Mouse (Mus musculus) frontal cortex, adult 2 months (tissue): ENCODE measurements around the gene Megf11. TPM values are rescaled to one million over a fixed set of nuclear protein-coding genes. Genes with fewer than 3 reads are reported as not detected.

Source experiments
- DNase-seq, 2 experiments: peaks; one replicate each; pipeline ENCODE4 v3.0.0; 2022; ENCODE audit warnings: low spot score in 1 of 2; ENCODE audit errors: extremely low spot score in 1 of 2
- polyA plus RNA-seq: library from polyadenylated mRNA; depleted of rRNA; stranded (reverse); fragments of >200 nt; gene quantifications from 2 replicates; pipeline ENCODE4 v1.2.3, GENCODE M21; 2012

Megf11 gene
- polyA plus RNA-seq, 1 experiment: 7.3 TPM

DNA sequence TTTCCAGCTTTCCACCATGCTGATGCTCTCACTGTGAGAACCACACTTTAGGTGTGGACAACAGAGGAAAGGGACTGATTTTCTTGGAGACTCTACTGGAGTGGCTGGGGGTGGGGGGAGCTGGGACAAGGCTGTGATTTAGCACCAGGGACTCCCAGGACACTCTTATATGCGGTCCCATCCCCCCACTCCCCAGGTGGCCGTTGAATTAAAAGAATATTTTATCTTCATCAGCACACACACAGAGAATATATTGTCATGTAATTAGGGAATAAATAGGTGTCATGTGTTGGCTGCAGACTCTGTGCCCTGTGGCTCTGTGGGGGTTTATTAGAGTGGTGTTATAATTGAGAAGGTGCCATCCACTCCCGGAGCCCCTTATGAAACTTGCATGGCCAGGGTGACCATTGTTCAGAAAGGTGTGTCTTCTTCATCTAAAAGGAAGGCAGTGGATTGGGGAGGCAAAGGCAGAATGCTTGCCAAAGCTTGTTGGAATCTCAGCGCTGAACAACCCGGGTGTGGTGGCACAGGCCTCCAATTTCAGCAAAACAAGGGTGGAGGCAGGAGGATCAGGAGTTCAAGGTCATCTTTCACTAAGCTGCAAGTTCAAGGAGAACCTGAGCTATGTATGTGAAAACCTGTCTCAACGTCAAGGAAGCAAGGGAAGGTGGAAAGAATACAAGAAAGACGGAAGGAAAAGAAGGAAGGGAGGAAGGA lies 4.3 kb downstream of the Megf11 start:
- no peak for DNase-seq

DNA sequence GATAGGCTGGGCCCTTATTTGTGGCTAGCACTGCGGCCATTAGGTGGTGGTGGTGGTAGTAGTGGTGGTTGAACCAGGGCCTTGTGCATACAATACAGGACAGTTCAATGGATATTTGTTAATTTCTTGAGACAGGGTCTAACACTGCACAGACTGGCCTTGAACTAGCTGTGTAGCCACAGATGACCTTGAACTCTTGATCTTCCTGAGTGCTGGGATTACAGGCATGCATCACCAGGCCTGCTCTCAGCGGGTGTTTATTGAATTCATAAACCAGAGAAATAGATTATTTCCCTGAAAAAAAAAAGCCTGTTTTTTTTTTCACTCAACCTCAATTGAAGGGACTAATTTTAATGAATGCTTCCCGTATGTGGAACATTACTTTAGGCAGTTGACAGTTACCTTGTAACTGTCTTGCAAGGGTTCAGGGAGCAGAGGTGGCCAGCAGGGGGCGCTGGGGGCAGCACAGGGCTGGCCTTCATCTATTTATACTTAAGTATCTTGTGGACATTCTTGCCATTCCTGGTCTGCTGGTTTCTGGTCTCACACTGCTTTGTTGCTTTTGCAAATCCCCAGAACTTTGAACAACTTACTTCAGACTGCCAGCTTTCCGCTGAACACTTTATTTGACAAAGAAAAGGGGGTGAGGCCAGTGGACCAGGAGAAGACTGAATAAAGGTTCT lies 8.6 kb downstream of the Megf11 start:
- peak in 1 of 2 experiments; percentile 79 for DNase-seq

DNA sequence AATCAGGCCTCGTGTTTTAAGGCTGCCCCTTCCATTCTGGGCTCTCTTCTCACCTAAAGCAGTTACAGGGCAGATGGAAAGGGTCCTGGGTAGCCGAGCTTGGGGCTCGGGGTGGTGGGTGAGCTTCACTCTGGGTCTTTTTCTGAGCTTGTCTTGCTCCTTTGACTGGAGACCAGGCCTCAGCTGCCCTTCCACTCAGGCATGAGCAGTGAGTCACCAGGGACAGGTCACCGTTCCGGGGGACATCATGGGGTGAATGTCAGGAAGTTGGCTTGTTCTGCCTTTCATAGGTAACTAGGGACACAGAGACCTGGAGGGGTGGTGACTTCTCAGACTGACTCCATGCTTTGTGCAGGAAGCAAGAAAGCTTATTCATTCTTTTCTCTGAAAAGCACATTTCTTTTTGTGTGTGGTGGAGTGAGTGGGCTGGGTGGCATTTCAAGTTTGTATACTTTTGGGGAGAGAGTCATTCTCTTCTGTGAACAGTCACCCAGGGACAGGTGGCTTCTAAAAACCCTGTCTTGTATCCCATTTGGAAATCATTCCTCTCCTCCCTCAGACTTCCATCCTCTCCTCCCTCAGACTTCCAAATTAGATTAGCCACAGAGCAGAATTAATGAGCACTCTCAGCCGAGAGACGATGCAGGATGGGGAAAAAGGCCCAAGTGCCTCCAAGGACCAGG lies 10.0 kb downstream of the Megf11 start:
- peak; percentile 49 to 63 for DNase-seq

DNA sequence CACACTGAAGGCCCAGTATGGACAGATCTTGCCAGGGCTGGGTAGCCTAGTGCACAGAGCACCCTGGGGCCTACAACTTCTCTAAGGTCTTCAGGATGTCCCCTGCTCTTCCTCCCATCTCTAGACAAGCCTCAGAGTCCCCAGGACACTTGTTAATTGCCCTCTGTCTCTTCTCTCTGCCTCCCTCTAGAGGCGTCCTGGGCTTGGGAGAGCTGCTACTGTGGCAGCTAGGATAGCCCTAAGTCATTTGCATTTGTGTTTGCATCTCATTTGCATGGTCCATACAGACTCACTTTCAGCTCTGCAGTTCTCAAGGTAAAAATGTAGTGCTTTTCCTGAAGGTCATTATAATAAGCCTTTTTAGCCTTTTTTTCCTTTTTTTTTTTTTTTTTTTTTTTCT lies 11.7 kb downstream of the Megf11 start:
- peak in 1 of 2 experiments; percentile 42 for DNase-seq

DNA sequence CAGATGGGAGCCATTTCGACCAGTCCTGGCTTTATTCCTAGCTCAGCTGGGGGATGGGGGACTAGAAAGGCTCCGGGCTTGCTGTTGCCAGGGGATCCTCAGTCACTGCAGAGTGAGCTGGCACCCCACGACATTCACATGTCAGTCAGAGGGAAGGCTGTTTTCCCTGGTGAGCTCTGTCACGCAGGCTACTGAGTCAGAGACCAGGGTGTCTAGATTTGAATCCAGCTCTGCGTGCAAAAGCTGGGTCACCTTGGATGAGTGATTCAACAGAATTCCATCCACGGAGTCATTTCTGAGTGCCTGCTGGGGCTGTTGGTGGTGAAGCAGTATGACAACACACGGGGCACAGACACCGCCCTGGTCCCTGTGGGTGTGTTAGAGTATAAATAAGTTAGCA lies 13.7 kb downstream of the Megf11 start:
- peak in 1 of 2 experiments; percentile 30 for DNase-seq

DNA sequence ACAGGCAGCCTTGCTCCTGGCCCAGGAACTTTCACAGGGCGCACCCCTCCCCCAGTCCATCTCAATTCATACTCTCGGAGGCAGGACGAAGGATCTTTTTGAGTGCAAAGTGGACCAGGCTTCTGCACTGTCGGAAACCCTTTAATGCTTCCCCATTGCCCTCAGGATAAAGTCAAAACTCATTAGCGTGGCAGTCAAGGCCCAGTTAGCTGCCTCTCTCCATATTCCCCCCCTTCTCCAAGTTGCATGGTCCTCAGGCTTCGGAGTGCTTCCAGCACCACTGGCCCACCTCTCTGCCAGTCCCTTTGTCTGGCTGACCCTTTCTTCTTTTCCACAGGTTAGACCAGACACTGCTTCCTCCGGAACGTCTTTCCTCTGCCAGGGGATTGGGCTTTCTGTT lies 16.7 kb downstream of the Megf11 start:
- DNase-seq: no peak

DNA sequence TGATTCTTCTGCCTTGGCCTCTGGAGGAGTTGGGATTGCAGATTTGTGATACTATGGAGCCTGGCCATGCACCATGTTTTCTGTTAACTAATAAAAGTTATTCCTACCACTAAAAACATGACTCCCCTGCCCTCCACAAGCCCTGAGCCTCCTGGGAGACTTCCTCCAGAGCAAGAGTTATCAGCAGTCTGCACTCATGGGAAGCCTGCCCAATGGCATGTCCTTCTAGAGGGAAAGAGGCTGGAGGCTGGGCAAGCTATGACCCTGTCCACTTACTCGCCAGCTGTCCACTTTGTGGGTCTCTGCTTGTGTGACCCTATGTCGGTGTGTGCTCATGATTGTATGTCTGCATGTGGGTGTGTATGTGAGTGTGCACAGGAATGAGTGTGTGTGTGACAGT lies 21.4 kb downstream of the Megf11 start:
- DNase-seq: no peak

DNA sequence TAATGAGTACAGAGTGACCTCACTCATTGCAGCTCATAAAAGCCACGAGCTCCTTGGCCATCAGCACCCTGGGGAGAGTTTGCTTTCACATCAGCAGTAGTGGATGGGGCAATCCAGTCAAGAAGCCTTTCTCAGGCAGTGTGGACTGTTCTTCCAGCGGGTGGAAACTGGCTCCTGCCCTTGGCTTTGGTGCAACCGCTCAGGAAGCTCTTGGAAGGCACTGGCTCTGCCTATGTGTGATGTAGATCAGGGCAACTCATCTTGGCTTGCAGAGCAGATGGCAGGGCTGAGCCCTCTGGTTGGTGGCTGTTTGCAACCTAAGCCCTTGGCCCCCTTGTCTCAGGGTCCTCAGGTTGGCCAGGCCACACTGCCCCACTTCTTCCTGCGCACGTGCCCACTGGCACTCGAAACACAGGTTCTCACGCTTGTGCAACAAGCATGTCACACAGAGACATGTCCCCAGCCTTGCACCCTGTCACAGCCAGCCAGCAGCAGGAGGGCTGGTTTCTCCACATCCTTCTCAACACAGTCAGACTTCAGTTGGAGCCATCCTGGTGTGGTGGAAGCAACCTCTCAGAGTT lies 22.1 kb downstream of the Megf11 start:
- DNase-seq: no peak

DNA sequence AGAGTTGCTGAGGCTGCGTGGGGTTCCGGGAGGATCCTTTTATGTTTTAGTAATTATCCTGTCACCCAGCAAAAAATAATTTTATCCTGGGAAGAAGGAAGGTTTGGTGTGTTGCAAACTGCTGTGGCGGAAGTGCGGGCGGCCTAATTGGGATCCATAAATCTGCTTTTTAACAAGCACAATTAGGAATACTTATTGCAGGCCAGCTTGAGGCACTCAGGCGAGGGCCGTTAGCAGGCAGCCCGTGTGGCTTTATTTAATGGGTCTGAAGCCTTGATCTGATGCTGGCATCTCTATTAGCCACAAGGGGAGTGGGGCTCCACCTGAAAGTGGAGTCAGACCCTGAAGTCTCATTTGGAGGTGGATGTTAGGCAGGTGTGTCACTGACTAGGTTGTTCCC lies 23.4 kb downstream of the Megf11 start:
- DNase-seq: no peak

DNA sequence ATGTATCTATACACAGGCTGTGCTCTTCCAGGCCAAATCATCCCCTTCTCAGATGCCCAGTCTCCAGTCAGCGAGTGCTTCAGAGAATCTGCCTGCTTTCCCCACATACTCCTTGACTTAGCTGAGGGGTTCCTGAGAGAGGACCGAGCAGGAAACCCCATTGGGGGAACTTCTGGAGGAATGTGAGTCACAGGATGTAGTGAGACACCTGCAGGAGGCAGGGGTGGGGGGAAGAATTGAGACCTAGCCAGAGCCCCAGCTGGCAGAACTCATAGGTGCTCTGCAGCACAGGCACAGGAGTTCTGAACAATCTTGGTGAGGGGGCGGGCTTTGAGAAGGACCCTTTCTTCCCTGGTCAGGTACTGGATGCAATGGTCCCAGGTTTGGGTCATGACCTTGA lies 35.0 kb downstream of the Megf11 start:
- no peak for DNase-seq

DNA sequence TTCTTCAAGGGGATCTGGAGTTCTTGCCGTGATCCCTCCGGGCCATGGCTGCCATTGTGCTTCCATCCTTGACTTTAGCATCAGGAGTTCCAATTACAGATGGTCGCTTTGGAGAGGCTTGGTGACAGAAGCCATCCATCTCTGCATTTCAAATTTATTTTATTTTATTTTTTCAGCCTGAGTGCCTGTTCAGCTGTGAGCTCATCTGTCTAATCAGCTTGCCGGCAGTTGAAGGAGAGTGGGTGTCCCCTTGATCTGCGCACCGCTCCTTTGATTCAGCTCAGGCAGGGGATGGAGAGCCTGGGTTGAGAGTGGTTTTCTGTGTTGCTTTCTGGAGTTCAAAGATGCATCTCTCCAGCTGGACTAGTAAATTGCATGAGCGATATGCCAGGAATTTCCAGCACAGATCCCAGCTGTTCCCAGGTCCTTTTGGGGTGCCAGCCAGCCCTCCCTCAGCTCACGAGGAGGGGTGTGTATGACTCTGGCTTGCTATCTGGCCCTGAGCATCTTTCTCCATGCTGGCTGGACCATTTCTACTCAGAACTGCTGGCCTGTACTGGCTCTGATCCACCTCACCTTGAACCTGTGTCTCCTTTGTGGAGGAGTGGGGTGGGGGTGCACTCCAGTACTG lies 36.7 kb downstream of the Megf11 start:
- peak in 1 of 2 experiments; percentile 10 for DNase-seq

DNA sequence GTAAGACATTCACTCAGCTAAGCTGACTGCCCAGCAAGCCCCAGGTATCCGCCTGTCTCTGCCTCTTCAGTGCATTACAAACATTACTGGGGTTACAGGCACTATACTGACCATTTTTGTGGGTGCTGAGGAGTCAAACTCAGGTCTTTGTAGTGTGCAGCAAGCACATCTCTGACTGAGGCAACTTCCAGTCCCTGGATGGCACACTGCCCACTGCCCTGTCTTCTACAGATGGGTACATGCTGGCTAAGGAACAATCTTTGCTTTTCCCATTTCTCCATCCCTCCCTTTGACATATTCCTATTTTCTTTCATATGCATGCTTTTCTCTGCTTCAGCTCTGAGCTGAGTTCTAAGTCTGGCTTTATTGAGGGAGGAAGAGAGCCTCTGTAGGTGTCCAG lies 38.5 kb downstream of the Megf11 start:
- DNase-seq: no peak

DNA sequence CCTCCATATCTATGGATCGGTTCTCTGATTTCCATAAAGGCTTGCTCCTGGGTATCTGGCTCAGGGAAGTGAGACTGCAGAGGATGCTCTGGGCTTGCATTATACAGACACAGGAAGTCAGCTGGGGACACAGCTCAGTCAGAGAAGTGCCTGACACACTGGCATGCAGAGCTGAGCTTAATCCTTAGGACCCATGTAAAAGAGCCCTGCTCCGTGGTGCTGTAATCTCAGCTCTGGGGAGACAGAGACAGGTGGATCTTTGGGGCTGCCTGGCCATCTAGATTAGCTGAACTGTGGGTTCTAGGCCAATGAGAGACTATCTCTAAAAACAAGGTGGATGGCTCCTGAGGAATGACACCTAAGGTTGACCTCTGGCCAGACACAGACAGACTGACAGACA lies 50.7 kb downstream of the Megf11 start:
- DNase-seq: no peak

DNA sequence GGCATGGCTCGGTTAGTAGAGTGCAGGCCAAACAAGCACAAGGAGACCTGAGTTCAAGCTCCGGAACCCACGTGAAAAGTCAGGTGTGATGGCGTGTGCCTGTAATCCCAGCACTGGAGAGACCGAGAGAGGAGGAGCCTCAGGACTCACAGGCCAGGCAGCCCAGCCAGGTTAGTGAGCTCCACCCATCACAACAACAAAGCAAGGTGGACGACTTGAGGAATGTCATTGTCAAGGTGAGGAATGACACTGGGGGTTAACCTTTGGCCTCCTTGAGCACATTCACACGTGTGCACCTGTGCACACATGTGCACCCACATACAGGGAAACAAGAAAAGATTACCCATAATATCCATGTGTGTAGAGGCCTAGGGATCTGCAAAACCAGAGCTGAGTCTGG lies 54.7 kb downstream of the Megf11 start:
- DNase-seq: no peak

DNA sequence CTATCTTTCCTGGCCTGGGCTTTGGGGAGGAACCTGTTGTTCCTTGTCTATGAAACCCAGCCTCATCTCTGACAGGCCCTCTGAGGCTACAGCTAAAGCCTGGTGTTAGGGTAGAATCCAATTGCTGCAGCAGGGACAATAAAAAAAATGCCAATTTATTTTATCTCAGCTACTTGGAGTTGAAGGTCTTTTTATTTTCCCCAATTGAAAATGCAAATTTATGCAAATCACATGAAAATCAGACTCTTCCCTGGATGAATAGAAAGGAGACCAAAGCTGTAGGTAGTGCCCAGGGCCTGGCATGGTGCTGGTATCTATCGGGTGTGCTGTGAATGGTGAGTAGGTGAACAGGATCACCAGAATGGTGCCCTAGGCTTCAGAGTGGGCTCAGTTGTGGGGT lies 60.6 kb downstream of the Megf11 start:
- DNase-seq: no peak

DNA sequence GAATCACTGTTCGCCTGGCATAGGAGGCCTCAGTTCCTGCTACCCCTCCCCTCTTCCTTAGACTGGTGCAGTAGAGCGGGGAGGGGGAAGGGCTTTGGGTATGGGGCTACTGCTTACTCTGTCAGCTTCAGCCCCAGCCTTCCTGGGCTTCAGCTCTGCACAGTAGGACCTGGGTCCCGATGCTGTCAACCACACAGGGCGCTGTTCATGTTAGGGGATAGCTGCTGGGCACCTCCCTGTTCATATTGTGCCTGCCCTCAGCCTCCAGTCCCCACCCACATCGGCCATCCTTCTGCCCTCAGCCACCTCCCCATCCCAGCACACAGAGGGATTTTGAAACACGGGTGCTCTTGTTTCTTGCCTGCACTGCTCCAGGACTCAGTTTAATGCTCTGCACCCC lies 61.6 kb downstream of the Megf11 start:
- DNase-seq: no peak

DNA sequence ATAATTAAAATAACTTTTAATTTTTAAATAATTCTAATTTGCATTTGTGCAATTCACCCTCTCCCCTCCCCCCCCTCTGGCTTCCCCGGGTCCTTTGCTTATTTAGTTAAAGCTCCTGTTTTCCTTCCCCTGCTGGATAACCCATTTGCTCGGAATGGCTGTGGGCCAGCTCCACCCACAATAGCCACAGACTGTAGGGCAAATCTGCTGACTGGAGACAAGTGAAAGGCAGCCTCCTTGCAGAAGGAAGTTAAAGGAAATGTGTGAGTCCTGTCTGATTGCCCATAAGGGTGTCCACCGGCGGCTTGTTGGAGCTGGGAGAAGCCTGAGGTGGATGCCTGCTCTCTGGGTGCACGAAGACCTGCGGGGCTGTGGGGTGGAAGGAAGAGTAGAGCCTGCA lies 62.1 kb downstream of the Megf11 start:
- DNase-seq: peak in 1 of 2 experiments; percentile 60

DNA sequence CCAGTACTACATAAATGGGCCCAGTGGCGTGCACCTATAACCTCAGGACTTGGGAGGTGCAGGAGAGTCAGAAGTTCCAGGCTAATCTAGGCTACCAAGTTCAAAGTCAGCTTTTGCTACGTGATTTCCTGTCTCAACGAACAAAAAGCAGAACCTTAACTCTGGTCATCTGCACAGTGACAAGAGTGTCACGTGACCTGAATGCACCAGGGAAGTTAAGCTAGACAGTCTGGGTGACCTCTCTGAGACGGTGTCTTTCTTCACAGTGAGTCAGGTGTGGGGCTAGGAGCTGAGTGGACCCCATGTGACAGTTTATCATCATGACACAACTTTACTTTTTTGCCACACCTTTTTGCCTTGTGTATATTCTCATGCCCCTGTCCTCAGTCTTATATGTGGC lies 67.3 kb downstream of the Megf11 start:
- DNase-seq: no peak

DNA sequence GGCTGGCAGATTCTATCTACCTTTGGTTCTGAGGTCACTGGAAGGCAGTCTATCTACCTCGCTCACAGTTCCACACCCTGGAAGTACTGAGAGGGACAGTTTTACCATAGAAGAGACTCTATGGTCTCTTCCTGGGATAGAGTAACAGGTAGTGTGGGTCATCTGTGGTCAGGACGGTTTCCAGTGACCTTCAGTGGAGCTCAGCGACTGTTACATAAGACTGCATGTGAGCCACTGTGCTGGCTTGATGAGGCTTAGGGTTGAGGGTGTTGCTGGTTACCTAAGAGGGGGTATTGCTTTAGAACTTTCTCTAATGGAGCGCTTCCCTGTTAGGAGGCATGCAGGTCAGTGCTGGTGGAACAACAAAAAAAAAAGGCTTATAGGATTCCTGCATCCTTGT lies 68.8 kb downstream of the Megf11 start:
- DNase-seq: no peak

DNA sequence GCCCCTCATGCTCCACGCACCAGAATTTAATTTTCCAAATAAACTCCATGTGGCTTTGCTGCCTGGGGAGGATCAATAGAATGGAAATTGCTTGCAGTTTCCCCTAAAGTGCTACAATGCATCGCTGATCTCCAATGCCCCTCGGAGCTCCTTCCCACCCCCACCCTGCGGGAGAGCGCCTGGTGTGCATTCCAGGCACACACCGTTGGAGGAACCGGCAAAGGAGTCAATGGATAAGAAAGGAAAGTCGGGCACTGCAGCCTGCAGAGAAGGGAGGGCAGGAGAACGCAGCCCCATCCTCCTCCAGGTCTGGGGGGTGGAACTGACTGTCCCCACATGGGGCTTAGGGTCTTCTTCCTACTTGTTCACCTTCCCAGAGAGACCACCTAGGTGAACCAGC lies 70.5 kb downstream of the Megf11 start:
- DNase-seq: no peak

DNA sequence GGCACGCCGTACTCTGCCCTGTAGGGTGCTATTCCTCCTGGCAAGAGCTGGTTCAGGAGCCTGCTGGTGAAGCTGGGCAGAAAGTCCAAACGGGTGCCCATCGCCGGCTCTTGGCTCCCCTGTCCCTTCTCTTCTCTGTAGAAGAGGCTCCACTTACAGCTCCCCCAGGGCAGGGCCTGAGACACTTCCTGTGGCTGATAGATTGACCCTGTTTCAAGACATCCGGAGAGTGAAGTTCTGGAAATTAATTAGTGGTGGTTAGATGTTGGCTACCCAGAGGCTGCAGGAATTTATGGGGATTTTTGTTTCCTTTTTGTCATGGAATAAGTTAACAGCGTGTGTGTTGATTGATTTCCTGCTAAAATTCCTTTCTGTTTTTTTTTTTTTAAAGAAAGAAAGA lies 72.2 kb downstream of the Megf11 start:
- DNase-seq: no peak
